ENCODE assay signal across 37 mouse cellular contexts in genomic region chr8:22025241-22025640, GRCm38 (mm10). TPM values are rescaled to one million over a fixed set of nuclear protein-coding genes. Genes with fewer than 3 reads are reported as not detected.
A peak's percentile ranks its signal among the peaks of the same experiment; 100 is the strongest.
DNase-seq lines count a peak whose midpoint lies in the region; ATAC-seq and TF ChIP-seq lines count a peak whose summit lies in the region.
"Had no signal": no experiment of that assay in that cellular context is flagged by ENCODE, and none has a peak within 500 bp of the region (broad histone marks: within the 10 kb centered on the region; RNA-seq: fewer than 3 reads in every experiment).

No protein-coding gene starts in this region.

- no peak for TF ChIP-seq CTCF in lung, embryonic 14.5 days (IDR thresholded peaks at IDR 0.05; ENCODE audit: low read depth)

- no peaks in the 10 kb centered on the region for H3K27me3 ChIP-seq in lung, embryonic 14.5 days (ENCODE audit: insufficient read depth, low read length)
- H3K27me3 ChIP-seq in lung, embryonic 16.5 days (ENCODE audit: control insufficient read depth, insufficient read depth, low read depth, low read length) = no peaks in the 10 kb centered on the region
- no peaks in the 10 kb centered on the region for H3K27me3 ChIP-seq in stomach, embryonic 14.5 days (ENCODE audit: control insufficient read depth, insufficient read depth, low read length)
- no peaks in the 10 kb centered on the region for H3K27me3 ChIP-seq in liver, embryonic 11.5 days (replicated peaks; ENCODE audit: control insufficient read depth, insufficient read depth, low read length)
- H3K27me3 ChIP-seq: forebrain, embryonic 13.5 days; hindbrain, embryonic 15.5 days; limb, embryonic 13.5 days; liver, embryonic 12.5 days; neural tube, embryonic 12.5 days had no signal

- H3K4me1 ChIP-seq in lung, embryonic 14.5 days (ENCODE audit: insufficient read depth) = no peaks in the 10 kb centered on the region
- no peaks in the 10 kb centered on the region for H3K4me1 ChIP-seq in lung, embryonic 16.5 days (replicated peaks; ENCODE audit: control insufficient read depth, insufficient read depth, low read length)
- no peaks in the 10 kb centered on the region for H3K4me1 ChIP-seq in stomach, embryonic 14.5 days (ENCODE audit: control insufficient read depth, insufficient read depth, low read length)
- H3K4me1 ChIP-seq in liver, embryonic 11.5 days (replicated peaks; ENCODE audit: control insufficient read depth, insufficient read depth, low read length) = no peaks in the 10 kb centered on the region
- H3K4me1 ChIP-seq: forebrain, embryonic 13.5 days; hindbrain, embryonic 10.5 days; hindbrain, embryonic 15.5 days; limb, embryonic 13.5 days; liver, embryonic 12.5 days; neural tube, embryonic 12.5 days had no signal

- no peak overlapping the region for H3K4me2 ChIP-seq in lung, embryonic 14.5 days
- no peak overlapping the region for H3K4me2 ChIP-seq in lung, embryonic 16.5 days (ENCODE audit: low read depth, low read length)
- no peak overlapping the region for H3K4me2 ChIP-seq in stomach, embryonic 14.5 days (replicated peaks; ENCODE audit: low read depth, low read length)
- H3K4me2 ChIP-seq in liver, embryonic 11.5 days = no peak overlapping the region
- H3K4me2 ChIP-seq: forebrain, embryonic 13.5 days; hindbrain, embryonic 15.5 days; limb, embryonic 13.5 days; liver, embryonic 12.5 days; midbrain, embryonic 11.5 days; neural tube, embryonic 12.5 days had no signal

- no peak overlapping the region for H3K4me3 ChIP-seq in lung, embryonic 14.5 days (ENCODE audit: low read depth, low read length)
- no peak overlapping the region for H3K4me3 ChIP-seq in lung, embryonic 16.5 days (ENCODE audit: low read length)
- no peak overlapping the region for H3K4me3 ChIP-seq in stomach, embryonic 14.5 days (ENCODE audit: low read depth, low read length)
- no peak overlapping the region for H3K4me3 ChIP-seq in liver, embryonic 11.5 days (ENCODE audit: low read depth, low read length)
- H3K4me3 ChIP-seq: forebrain, embryonic 13.5 days; hindbrain, embryonic 10.5 days; hindbrain, embryonic 15.5 days; limb, embryonic 13.5 days; liver, embryonic 12.5 days; neural tube, embryonic 12.5 days had no signal

- intact Hi-C loops in left cerebral cortex, postnatal 36 days (cut with DNase I) = no loop called here

- no peak overlapping the region for H3K9ac ChIP-seq in lung, embryonic 14.5 days
- H3K9ac ChIP-seq in lung, embryonic 16.5 days (ENCODE audit: low read length) = no peak overlapping the region
- no peak overlapping the region for H3K9ac ChIP-seq in stomach, embryonic 14.5 days (replicated peaks; ENCODE audit: low read depth, low read length)
- H3K9ac ChIP-seq in liver, embryonic 11.5 days (ENCODE audit: low read depth, low read length) = no peak overlapping the region
- H3K9ac ChIP-seq: forebrain, embryonic 13.5 days; hindbrain, embryonic 15.5 days; limb, embryonic 13.5 days; liver, embryonic 12.5 days; liver, postnatal 0 days; neural tube, embryonic 12.5 days had no signal

- 52% methylated on average over 4 of the region's 4 CpGs for WGBS in lung, embryonic 14.5 days
- 45% methylated on average over 4 of the region's 4 CpGs for WGBS in lung, embryonic 16.5 days
- 45% methylated on average over 4 of the region's 4 CpGs for WGBS in stomach, embryonic 14.5 days
- 77% methylated on average over 4 of the region's 4 CpGs for WGBS in liver, embryonic 11.5 days

- DNase-seq in lung, embryonic 14.5 days = peak; percentile 2
- DNase-seq in lung, postnatal 10 days = no peak
- no peak for DNase-seq in left cerebral cortex, postnatal 36 days (ENCODE audit: low spot score in 2 of 2)
- no peak for DNase-seq in liver, embryonic 11.5 days (ENCODE audit: low spot score)
- no peak for DNase-seq in right cerebral cortex, postnatal 14 days
- DNase-seq: adrenal gland, adult 2 months; cerebellum, adult 8-10 months; cerebellum, postnatal 25 days; gastrocnemius, postnatal 10 days; heart, postnatal 14 days; kidney, adult 11 months; kidney, postnatal 14 days; liver, postnatal 0 days; right cerebral cortex, adult 18-20 months; right cerebral cortex, postnatal 4 days; thymus, adult 18-20 months; thymus, postnatal 25 days had no signal

- no peaks in the 10 kb centered on the region for H3K36me3 ChIP-seq in lung, embryonic 14.5 days (ENCODE audit: insufficient read depth)
- no peaks in the 10 kb centered on the region for H3K36me3 ChIP-seq in lung, embryonic 16.5 days (ENCODE audit: control insufficient read depth, insufficient read depth, low read length)
- no peaks in the 10 kb centered on the region for H3K36me3 ChIP-seq in stomach, embryonic 14.5 days (ENCODE audit: control insufficient read depth, insufficient read depth, low read length)
- H3K36me3 ChIP-seq in liver, embryonic 11.5 days (ENCODE audit: control insufficient read depth, insufficient read depth, low read length) = peaks cover 15% of the 10 kb centered on the region
- H3K36me3 ChIP-seq: hindbrain, embryonic 15.5 days; limb, embryonic 13.5 days; neural tube, embryonic 12.5 days had no signal

- no peak overlapping the region for H3K27ac ChIP-seq in lung, embryonic 14.5 days (ENCODE audit: low read depth)
- H3K27ac ChIP-seq in lung, embryonic 16.5 days (ENCODE audit: low read length) = 0 out of 2 replicates have a peak overlapping the region, but pooled peaks have one; percentile 25
- H3K27ac ChIP-seq in stomach, embryonic 14.5 days (ENCODE audit: low read length) = peak overlapping the region; percentile 39; the same call in 1 of the 2 replicates
- H3K27ac ChIP-seq in liver, embryonic 11.5 days (ENCODE audit: low read depth, low read length) = no peak overlapping the region
- H3K27ac ChIP-seq: forebrain, embryonic 13.5 days; hindbrain, embryonic 10.5 days; hindbrain, embryonic 15.5 days; limb, embryonic 13.5 days; liver, embryonic 12.5 days; neural tube, embryonic 12.5 days had no signal

- ATAC-seq in lung, embryonic 14.5 days (ENCODE audit: insufficient read depth) = peak; percentile 91
- peak; percentile 57; the same call in 1 of the 2 replicates for ATAC-seq in lung, embryonic 16.5 days (ENCODE audit: low read depth)
- peak; percentile 90 for ATAC-seq in stomach, embryonic 14.5 days (ENCODE audit: insufficient number of reproducible peaks, insufficient read depth, low FRiP score, low read depth)
- ATAC-seq in liver, embryonic 11.5 days (replicated peaks; ENCODE audit: low FRiP score) = no peak
- ATAC-seq: forebrain, embryonic 13.5 days; liver, embryonic 12.5 days; liver, postnatal 0 days; midbrain, embryonic 16.5 days had no signal

- no peaks in the 10 kb centered on the region for H3K9me3 ChIP-seq in lung, embryonic 14.5 days (ENCODE audit: low read depth, low read length)
- H3K9me3 ChIP-seq in lung, embryonic 16.5 days (ENCODE audit: control insufficient read depth, low read length) = no peaks in the 10 kb centered on the region
- H3K9me3 ChIP-seq in stomach, embryonic 14.5 days (ENCODE audit: control insufficient read depth, low read depth, low read length) = no peaks in the 10 kb centered on the region
- no peaks in the 10 kb centered on the region for H3K9me3 ChIP-seq in liver, embryonic 11.5 days (ENCODE audit: control insufficient read depth, low read length)
- H3K9me3 ChIP-seq: forebrain, embryonic 13.5 days; hindbrain, embryonic 15.5 days; limb, embryonic 13.5 days; liver, embryonic 12.5 days; neural tube, embryonic 12.5 days had no signal

RNA-seq across cellular contexts. Expression of gene Atp7b, which starts 34.9 kb away (rescaled TPM):
- polyA plus RNA-seq in lung, embryonic 14.5 days (2014; fragmentation: Nextera tagmentation; extraction: Ambion mirVana) = 1.9 and 2.2 TPM in 2 replicates
- polyA plus RNA-seq in lung, embryonic 16.5 days (2015; fragmentation: Nextera tagmentation; extraction: Ambion mirVana) = 2.6 and 3.0 TPM in 2 replicates
- 8.1 and 10.0 TPM in 2 replicates for polyA plus RNA-seq in stomach, embryonic 14.5 days (2014; fragmentation: Nextera tagmentation; extraction: Ambion mirVana)
- 1 to 10 TPM; 1.7 to 1.9 TPM for total RNA-seq in left cerebral cortex, postnatal 36 days (2021)
- 24.6 and 25.1 TPM in 2 replicates for polyA plus RNA-seq in liver, embryonic 11.5 days (2014; fragmentation: Nextera tagmentation; extraction: Ambion mirVana)

RNA-seq across cellular contexts. Expression of gene Alg11, which starts 35.3 kb away (rescaled TPM):
- 27.6 and 34.4 TPM in 2 replicates for polyA plus RNA-seq in lung, embryonic 14.5 days (2014; fragmentation: Nextera tagmentation; extraction: Ambion mirVana)
- 27.9 and 30.1 TPM in 2 replicates for polyA plus RNA-seq in lung, embryonic 16.5 days (2015; fragmentation: Nextera tagmentation; extraction: Ambion mirVana)
- polyA plus RNA-seq in stomach, embryonic 14.5 days (2014; fragmentation: Nextera tagmentation; extraction: Ambion mirVana) = 37.0 and 40.3 TPM in 2 replicates
- total RNA-seq in left cerebral cortex, postnatal 36 days (2021) = 10 to 100 TPM; 30.7 to 35.7 TPM
- polyA plus RNA-seq in liver, embryonic 11.5 days (2014; fragmentation: Nextera tagmentation; extraction: Ambion mirVana) = 22.0 and 29.8 TPM in 2 replicates

RNA-seq across cellular contexts. Expression of gene Ccdc70, which starts 55.7 kb away (rescaled TPM):
- not detected in 2 replicates for polyA plus RNA-seq in lung, embryonic 14.5 days (2014; fragmentation: Nextera tagmentation; extraction: Ambion mirVana)
- not detected in 2 replicates for polyA plus RNA-seq in lung, embryonic 16.5 days (2015; fragmentation: Nextera tagmentation; extraction: Ambion mirVana)
- polyA plus RNA-seq in stomach, embryonic 14.5 days (2014; fragmentation: Nextera tagmentation; extraction: Ambion mirVana) = not detected in 2 replicates
- not detected for total RNA-seq in left cerebral cortex, postnatal 36 days (2021)
- not detected in 2 replicates for polyA plus RNA-seq in liver, embryonic 11.5 days (2014; fragmentation: Nextera tagmentation; extraction: Ambion mirVana)
- total RNA-seq: adrenal gland, adult 2 months; adrenal gland, postnatal 4 days; gastrocnemius, postnatal 10 days; heart, postnatal 14 days; layer of hippocampus, postnatal 10 days; left cerebral cortex, adult 18-20 months; left cerebral cortex, postnatal 25 days; megakaryocyte, adult 5-6 weeks; MEL had no signal
- polyA plus RNA-seq: adrenal gland, adult 2 months; embryonic facial prominence, embryonic 11.5 days; forebrain, embryonic 13.5 days; gonadal fat pad, adult 2 months; heart, embryonic 14.5 days; hindbrain, embryonic 10.5 days; hindbrain, embryonic 15.5 days; kidney, embryonic 14.5 days; limb, embryonic 13.5 days; liver, embryonic 12.5 days; liver, postnatal 0 days; midbrain, embryonic 11.5 days; midbrain, embryonic 16.5 days; neural tube, embryonic 12.5 days had no signal

Comparison
In these comparisons a context has a peak if more than half of its experiments do, and no peak if none do; other contexts are left out.
1. H3K27ac ChIP-seq: peak in lung, embryonic 16.5 days (single experiment) and stomach, embryonic 14.5 days (single experiment); none in lung, embryonic 14.5 days (single experiment) and liver, embryonic 11.5 days (single experiment).